Mouse (Mus musculus) lung, adult 2 months (tissue): Measurements from ENCODE around the gene Vps13d.

Experiments used
- CTCF ChIP-seq: fragments of 200-500 bp; IDR thresholded peaks from 2 replicates; pipeline ENCODE4 v1.5.1; 2011; ENCODE audit warnings: mild to moderate bottlenecking, low read length, control low read depth; ENCODE audit not compliant: insufficient read depth
- POLR2A ChIP-seq: fragments of 200-500 bp; IDR thresholded peaks from 2 replicates; pipeline ENCODE4 v1.6.1; 2011; ENCODE audit warnings: low read depth, mild to moderate bottlenecking, control low read depth, low read length, borderline replicate concordance; ENCODE audit errors: extremely low read depth

- TF ChIP-seq POLR2A (no peak), CTCF (no peak)
Measured at GRCm38 (mm10) chr4:144940796-144941462, 253.9 kb downstream of the Vps13d start.
